ENCODE assay signal across 10 mouse cellular contexts in genomic region chr7:4811131-4811530, GRCm38 (mm10). TPM values are rescaled to one million over a fixed set of nuclear protein-coding genes. Genes with fewer than 3 reads are reported as not detected.
DNase-seq lines count a peak whose midpoint lies in the region; ATAC-seq and TF ChIP-seq lines count a peak whose summit lies in the region.
"Not testable (repeated sequence)": the region's sequence is repeated elsewhere in the genome, so short reads cannot be mapped to it uniquely, and the experiment has no call there.
"Had no signal": no experiment of that assay in that cellular context is flagged by ENCODE, and none has a peak within 500 bp of the region (broad histone marks: within the 10 kb centered on the region; RNA-seq: fewer than 3 reads in every experiment).

No protein-coding gene starts in this region.

- H3K9ac ChIP-seq in embryonic facial prominence, embryonic 15.5 days, result peak overlapping the region; percentile 95
- H3K9ac ChIP-seq in hindbrain, embryonic 16.5 days (ENCODE audit: low read depth, low read length), result peak overlapping the region; percentile 91
- peak overlapping the region; percentile 91 for H3K9ac ChIP-seq in midbrain, postnatal 0 days (replicated peaks; ENCODE audit: low read length, poor library complexity, severe bottlenecking)

- DNase-seq in adrenal gland, adult (ENCODE audit: inconsistent age in 2 of 2, low spot score in 1 of 2), result peak; percentile 22 to 51
- not testable (repeated sequence) for DNase-seq in heart, embryonic 10.5 days (ENCODE audit: low spot score); limb, embryonic 10.5 days (ENCODE audit: low spot score); lung, adult 2 months; midbrain, postnatal 0 days (ENCODE audit: low spot score)

- H3K4me1 ChIP-seq in embryonic facial prominence, embryonic 15.5 days, result peaks cover 30% of the 10 kb centered on the region
- H3K4me1 ChIP-seq in heart, embryonic 10.5 days, result peaks cover 19% of the 10 kb centered on the region
- H3K4me1 ChIP-seq in hindbrain, embryonic 16.5 days (ENCODE audit: control insufficient read depth, insufficient read depth, low read depth, low read length), result peaks cover 22% of the 10 kb centered on the region
- H3K4me1 ChIP-seq in limb, embryonic 10.5 days, result peaks cover 28% of the 10 kb centered on the region
- H3K4me1 ChIP-seq in lung, adult 2 months (ENCODE audit: control insufficient read depth, insufficient read depth, low read length); midbrain, postnatal 0 days (ENCODE audit: insufficient read depth, low read length); testis, adult 2 months (ENCODE audit: control insufficient read depth, insufficient read depth, low read length): not testable (repeated sequence)

- H3K36me3 ChIP-seq in embryonic facial prominence, embryonic 15.5 days, result peaks cover 45% of the 10 kb centered on the region
- H3K36me3 ChIP-seq in heart, embryonic 10.5 days, result peaks cover 42% of the 10 kb centered on the region
- peaks cover 27% of the 10 kb centered on the region for H3K36me3 ChIP-seq in hindbrain, embryonic 16.5 days (ENCODE audit: control insufficient read depth, insufficient read depth, low read length)
- H3K36me3 ChIP-seq in limb, embryonic 10.5 days, result peaks cover 49% of the 10 kb centered on the region
- H3K36me3 ChIP-seq in midbrain, postnatal 0 days (ENCODE audit: insufficient read depth, low read length), result peaks cover 15% of the 10 kb centered on the region; the same call in 1 of the 2 replicates
- H3K36me3 ChIP-seq in testis, adult 2 months (ENCODE audit: control insufficient read depth, insufficient read depth, low read length), result not testable (repeated sequence)

- 30% methylated on average over 10 of the region's 10 CpGs for WGBS in embryonic facial prominence, embryonic 15.5 days
- 36% methylated on average over 10 of the region's 10 CpGs for WGBS in heart, embryonic 10.5 days
- 45% methylated on average over 10 of the region's 10 CpGs for WGBS in hindbrain, embryonic 16.5 days
- 46% methylated on average over 10 of the region's 10 CpGs for WGBS in limb, embryonic 10.5 days
- WGBS in lung, adult 2 months, result 25% methylated on average over 10 of the region's 10 CpGs
- WGBS in midbrain, postnatal 0 days, result 37% methylated on average over 10 of the region's 10 CpGs

- peak overlapping the region; percentile 72 for H3K4me2 ChIP-seq in embryonic facial prominence, embryonic 15.5 days (replicated peaks)
- H3K4me2 ChIP-seq in hindbrain, embryonic 16.5 days (ENCODE audit: low read length), result peak overlapping the region; percentile 85
- H3K4me2 ChIP-seq in midbrain, postnatal 0 days (ENCODE audit: low read depth, low read length, poor library complexity, severe bottlenecking), result peak overlapping the region; percentile 73

- ATAC-seq in embryonic facial prominence, embryonic 15.5 days (ENCODE audit: insufficient number of reproducible peaks, low FRiP score, low TSS enrichment, low read depth); hindbrain, embryonic 16.5 days; midbrain, postnatal 0 days (ENCODE audit: low FRiP score): not testable (repeated sequence)

- TF ChIP-seq POLR2A in lung, adult 2 months (IDR thresholded peaks at IDR 0.05; ENCODE audit: borderline replicate concordance, extremely low read depth, low read depth, low read length); testis, adult 2 months (IDR thresholded peaks at IDR 0.05; ENCODE audit: control insufficient read depth, low read depth, low read length): not testable (repeated sequence)

- TF ChIP-seq CTCF in lung, adult 2 months (IDR thresholded peaks at IDR 0.05; ENCODE audit: insufficient read depth, low read length); midbrain, postnatal 0 days (IDR thresholded peaks at IDR 0.05); testis, adult 2 months (IDR thresholded peaks at IDR 0.05; ENCODE audit: control insufficient read depth, insufficient read depth, insufficient replicate concordance, low read depth, low read length): not testable (repeated sequence)

- H3K27ac ChIP-seq in embryonic facial prominence, embryonic 15.5 days (replicated peaks); hindbrain, embryonic 16.5 days (ENCODE audit: low read depth, low read length); midbrain, postnatal 0 days (ENCODE audit: low read depth, low read length): not testable (repeated sequence)
- peak overlapping the region; percentile 99 for H3K27ac ChIP-seq in heart, embryonic 10.5 days
- H3K27ac ChIP-seq in limb, embryonic 10.5 days, result peak overlapping the region; percentile 98
- H3K27ac ChIP-seq in testis, adult 2 months (ENCODE audit: control insufficient read depth, insufficient read depth, low read depth, low read length), result peak overlapping the region; percentile 100

- H3K9me3 ChIP-seq in embryonic facial prominence, embryonic 15.5 days (replicated peaks); heart, embryonic 10.5 days; hindbrain, embryonic 16.5 days (ENCODE audit: control insufficient read depth, low read length); limb, embryonic 10.5 days (replicated peaks); midbrain, postnatal 0 days (ENCODE audit: low read length): not testable (repeated sequence)

- H3K4me3 ChIP-seq in embryonic facial prominence, embryonic 15.5 days (replicated peaks), result peak overlapping the region; percentile 98
- H3K4me3 ChIP-seq in heart, embryonic 10.5 days, result peak overlapping the region; percentile 99
- H3K4me3 ChIP-seq in hindbrain, embryonic 16.5 days (ENCODE audit: low read length), result peak overlapping the region; percentile 95
- H3K4me3 ChIP-seq in limb, embryonic 10.5 days, result peak overlapping the region; percentile 99
- peak overlapping the region; percentile 76 for H3K4me3 ChIP-seq in lung, adult 2 months (replicated peaks; ENCODE audit: extremely low read depth, low read depth, low read length)
- H3K4me3 ChIP-seq in midbrain, postnatal 0 days (ENCODE audit: low read depth, low read length), result peak overlapping the region; percentile 94
- peak overlapping the region; percentile 95 for H3K4me3 ChIP-seq in testis, adult 2 months (ENCODE audit: control insufficient read depth, low read depth, low read length)

- H3K27me3 ChIP-seq in embryonic facial prominence, embryonic 15.5 days; heart, embryonic 10.5 days (ENCODE audit: insufficient read depth, poor library complexity, severe bottlenecking); hindbrain, embryonic 16.5 days (replicated peaks; ENCODE audit: control insufficient read depth, insufficient read depth, low read length); limb, embryonic 10.5 days (ENCODE audit: low read depth, poor library complexity, severe bottlenecking); midbrain, postnatal 0 days (ENCODE audit: insufficient read depth, low read length); testis, adult 2 months (ENCODE audit: control insufficient read depth, insufficient read depth, low read length): not testable (repeated sequence)

RNA-seq across cellular contexts. Expression of gene Ube2s, which starts 1.3 kb away (rescaled TPM):
- polyA plus RNA-seq in embryonic facial prominence, embryonic 15.5 days (2015; fragmentation: Nextera tagmentation; extraction: Ambion mirVana), result 348 and 351 TPM in 2 replicates
- polyA plus RNA-seq in heart, embryonic 10.5 days (2016; fragmentation: Nextera tagmentation; extraction: Ambion mirVana), result 337 and 447 TPM in 2 replicates
- 250 and 253 TPM in 2 replicates for polyA plus RNA-seq in hindbrain, embryonic 16.5 days (2015; fragmentation: Nextera tagmentation; extraction: Ambion mirVana)
- polyA plus RNA-seq in limb, embryonic 10.5 days (2016; fragmentation: Nextera tagmentation; extraction: Ambion mirVana), result 500 and 550 TPM in 2 replicates
- 135 and 210 TPM in 2 replicates for polyA plus RNA-seq in lung, adult 2 months (2012; rRNA removed)
- 264 and 276 TPM in 2 replicates for total RNA-seq in midbrain, postnatal 0 days (2014; rRNA removed)
- 207 and 210 TPM in 2 replicates for polyA plus RNA-seq in midbrain, postnatal 0 days (2015; fragmentation: Nextera tagmentation; extraction: Ambion mirVana)
- polyA plus RNA-seq in testis, adult 2 months (2012; rRNA removed), result 1,069 and 1,189 TPM in 2 replicates

RNA-seq across cellular contexts. Expression of gene Rpl28, which starts 18.5 kb away (rescaled TPM):
- 397 and 411 TPM in 2 replicates for polyA plus RNA-seq in embryonic facial prominence, embryonic 15.5 days (2015; fragmentation: Nextera tagmentation; extraction: Ambion mirVana)
- 314 and 329 TPM in 2 replicates for polyA plus RNA-seq in heart, embryonic 10.5 days (2016; fragmentation: Nextera tagmentation; extraction: Ambion mirVana)
- 206 and 212 TPM in 2 replicates for polyA plus RNA-seq in hindbrain, embryonic 16.5 days (2015; fragmentation: Nextera tagmentation; extraction: Ambion mirVana)
- 396 and 427 TPM in 2 replicates for polyA plus RNA-seq in limb, embryonic 10.5 days (2016; fragmentation: Nextera tagmentation; extraction: Ambion mirVana)
- polyA plus RNA-seq in lung, adult 2 months (2012; rRNA removed), result 171 and 204 TPM in 2 replicates
- total RNA-seq in midbrain, postnatal 0 days (2014; rRNA removed), result 131 and 177 TPM in 2 replicates
- 289 TPM in 2 replicates for polyA plus RNA-seq in midbrain, postnatal 0 days (2015; fragmentation: Nextera tagmentation; extraction: Ambion mirVana)
- 176 and 240 TPM in 2 replicates for polyA plus RNA-seq in testis, adult 2 months (2012; rRNA removed)

RNA-seq across cellular contexts. Expression of gene Tmem238, which starts 21.7 kb away (rescaled TPM):
- polyA plus RNA-seq in embryonic facial prominence, embryonic 15.5 days (2015; fragmentation: Nextera tagmentation; extraction: Ambion mirVana), result 11.4 and 11.8 TPM in 2 replicates
- 4.7 and 6.3 TPM in 2 replicates for polyA plus RNA-seq in heart, embryonic 10.5 days (2016; fragmentation: Nextera tagmentation; extraction: Ambion mirVana)
- 6.8 and 9.2 TPM in 2 replicates for polyA plus RNA-seq in hindbrain, embryonic 16.5 days (2015; fragmentation: Nextera tagmentation; extraction: Ambion mirVana)
- polyA plus RNA-seq in limb, embryonic 10.5 days (2016; fragmentation: Nextera tagmentation; extraction: Ambion mirVana), result 4.8 and 5.8 TPM in 2 replicates
- polyA plus RNA-seq in lung, adult 2 months (2012; rRNA removed), result 59.4 and 97.7 TPM in 2 replicates
- 14.6 and 16.6 TPM in 2 replicates for total RNA-seq in midbrain, postnatal 0 days (2014; rRNA removed)
- polyA plus RNA-seq in midbrain, postnatal 0 days (2015; fragmentation: Nextera tagmentation; extraction: Ambion mirVana), result 16.0 and 18.2 TPM in 2 replicates
- 1.1 and 1.6 TPM in 2 replicates for polyA plus RNA-seq in testis, adult 2 months (2012; rRNA removed)

RNA-seq across cellular contexts. Expression of gene Tmem190, which starts 28.4 kb away (rescaled TPM):
- 0.75 and 1.1 TPM in 2 replicates for polyA plus RNA-seq in embryonic facial prominence, embryonic 15.5 days (2015; fragmentation: Nextera tagmentation; extraction: Ambion mirVana)
- 0.34 TPM in 1 of 2 replicates, not detected in the other for polyA plus RNA-seq in heart, embryonic 10.5 days (2016; fragmentation: Nextera tagmentation; extraction: Ambion mirVana)
- polyA plus RNA-seq in hindbrain, embryonic 16.5 days (2015; fragmentation: Nextera tagmentation; extraction: Ambion mirVana), result 0.68 TPM in 1 of 2 replicates, not detected in the other
- polyA plus RNA-seq in limb, embryonic 10.5 days (2016; fragmentation: Nextera tagmentation; extraction: Ambion mirVana), result not detected in 2 replicates
- not detected in 2 replicates for polyA plus RNA-seq in lung, adult 2 months (2012; rRNA removed)
- not detected in 2 replicates for total RNA-seq in midbrain, postnatal 0 days (2014; rRNA removed)
- 0.39 and 0.48 TPM in 2 replicates for polyA plus RNA-seq in midbrain, postnatal 0 days (2015; fragmentation: Nextera tagmentation; extraction: Ambion mirVana)
- polyA plus RNA-seq in testis, adult 2 months (2012; rRNA removed), result 387 and 534 TPM in 2 replicates
- total RNA-seq: neutrophil, adult 5-6 weeks had no signal
- polyA plus RNA-seq: activated CD4-positive, CD25-positive, alpha-beta regulatory T cell, adult 4 months had no signal

RNA-seq across cellular contexts. Expression of gene Il11, which starts 28.5 kb away (rescaled TPM):
- 0.36 and 0.37 TPM in 2 replicates for polyA plus RNA-seq in embryonic facial prominence, embryonic 15.5 days (2015; fragmentation: Nextera tagmentation; extraction: Ambion mirVana)
- polyA plus RNA-seq in heart, embryonic 10.5 days (2016; fragmentation: Nextera tagmentation; extraction: Ambion mirVana), result 0.15 and 0.20 TPM in 2 replicates
- polyA plus RNA-seq in hindbrain, embryonic 16.5 days (2015; fragmentation: Nextera tagmentation; extraction: Ambion mirVana), result 0.95 and 1.3 TPM in 2 replicates
- polyA plus RNA-seq in limb, embryonic 10.5 days (2016; fragmentation: Nextera tagmentation; extraction: Ambion mirVana), result 0.09 TPM in 1 of 2 replicates, not detected in the other
- 0.65 and 0.68 TPM in 2 replicates for polyA plus RNA-seq in lung, adult 2 months (2012; rRNA removed)
- 1.4 and 2.0 TPM in 2 replicates for total RNA-seq in midbrain, postnatal 0 days (2014; rRNA removed)
- 1.7 and 2.5 TPM in 2 replicates for polyA plus RNA-seq in midbrain, postnatal 0 days (2015; fragmentation: Nextera tagmentation; extraction: Ambion mirVana)
- 15.5 and 17.3 TPM in 2 replicates for polyA plus RNA-seq in testis, adult 2 months (2012; rRNA removed)
- total RNA-seq: neutrophil, adult 5-6 weeks had no signal
- polyA plus RNA-seq: activated CD4-positive, CD25-positive, alpha-beta regulatory T cell, adult 4 months had no signal
